Mouse (Mus musculus): ENCODE data around the gene Dhx40.

Gene Dhx40

DNA sequence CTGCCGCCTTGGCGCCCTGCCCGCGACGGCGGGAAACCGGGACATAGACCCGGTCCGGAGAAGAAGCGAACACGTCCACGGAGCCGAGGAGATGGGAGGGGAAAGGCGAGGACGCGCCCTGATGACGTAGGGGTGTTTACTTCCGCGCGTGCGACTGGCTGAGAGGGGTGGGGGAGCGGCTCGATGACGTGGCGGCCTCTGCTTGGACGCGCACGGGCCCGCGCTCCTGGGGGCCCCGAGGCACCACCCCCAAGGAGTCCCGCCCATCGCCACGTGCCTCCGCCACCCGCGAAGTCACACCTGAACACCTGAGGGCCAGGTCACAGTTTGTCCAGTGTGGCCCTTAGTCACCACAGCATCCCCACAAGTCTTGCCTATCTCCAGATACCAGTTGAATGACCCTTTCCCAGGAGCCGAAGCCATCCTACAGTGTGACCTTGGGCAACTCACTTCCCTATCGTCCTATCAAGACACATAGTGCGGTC, at the start of gene Dhx40:
Gene Dhx40, minus strand, starts transcription at position 242 of the 485 bp plus-strand sequence.
- DNase-seq (ENCODE audit: low spot score in 2 of 2): peak; percentile 91 to 92

DNA sequence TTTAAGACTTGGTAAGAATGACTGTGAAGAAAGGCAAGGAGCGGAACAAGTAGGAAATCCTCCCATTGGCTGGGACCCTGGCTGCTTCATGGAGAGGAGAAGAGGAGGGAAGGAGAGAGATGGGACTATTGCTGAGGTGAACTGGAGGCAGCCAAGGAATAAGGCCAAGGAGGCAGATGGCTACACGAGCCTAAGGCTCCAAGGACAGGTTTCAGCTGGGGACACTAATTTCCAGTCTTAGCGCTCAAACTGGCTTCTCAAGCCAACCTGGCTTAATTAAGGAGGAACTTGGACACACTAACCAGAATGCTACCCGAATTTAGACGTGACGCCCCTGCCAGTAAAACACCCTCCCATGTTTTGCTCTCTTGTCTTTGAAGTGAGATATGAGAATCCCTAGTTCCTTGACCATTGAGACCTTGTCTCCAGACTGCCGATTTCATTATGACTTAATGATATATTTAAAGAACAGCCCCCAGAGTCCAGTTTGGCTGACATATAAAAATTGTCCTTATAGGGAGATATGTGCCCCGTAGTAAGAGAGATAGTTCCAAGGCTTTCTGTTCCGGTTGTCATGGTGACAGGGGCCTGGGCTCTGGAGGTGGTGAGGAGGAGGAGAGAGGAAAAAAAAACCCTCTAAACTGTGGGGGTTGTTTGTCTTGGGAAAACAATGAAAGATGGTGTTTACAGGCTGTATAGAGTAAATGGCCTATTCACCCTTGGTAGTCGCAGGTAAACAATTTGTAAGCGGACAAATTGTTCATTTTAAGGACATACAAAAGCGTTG, 48.3 kb upstream of the Dhx40 start:
- no peak for DNase-seq (ENCODE audit: low spot score in 2 of 2)

DNA sequence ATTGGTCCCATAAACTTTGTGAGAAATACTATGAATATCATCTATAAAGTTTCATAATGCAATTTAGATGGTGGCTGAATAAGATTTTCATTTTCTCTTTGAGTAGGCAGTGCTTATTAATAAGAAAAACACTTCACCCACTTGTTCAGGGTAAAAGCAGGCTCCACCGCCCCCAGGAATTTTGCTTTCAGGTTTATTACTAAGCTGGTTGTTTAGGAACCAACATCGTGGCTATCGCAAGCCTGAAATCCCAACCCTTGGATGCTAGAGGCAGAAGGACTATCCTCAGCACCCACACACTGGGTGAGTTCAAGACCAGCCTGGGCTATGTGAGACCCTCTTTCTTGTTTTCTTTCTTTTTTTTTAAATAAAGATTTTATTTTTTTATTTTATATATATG, 45.5 kb upstream of the Dhx40 start:
- no peak for DNase-seq (ENCODE audit: low spot score in 2 of 2)

DNA sequence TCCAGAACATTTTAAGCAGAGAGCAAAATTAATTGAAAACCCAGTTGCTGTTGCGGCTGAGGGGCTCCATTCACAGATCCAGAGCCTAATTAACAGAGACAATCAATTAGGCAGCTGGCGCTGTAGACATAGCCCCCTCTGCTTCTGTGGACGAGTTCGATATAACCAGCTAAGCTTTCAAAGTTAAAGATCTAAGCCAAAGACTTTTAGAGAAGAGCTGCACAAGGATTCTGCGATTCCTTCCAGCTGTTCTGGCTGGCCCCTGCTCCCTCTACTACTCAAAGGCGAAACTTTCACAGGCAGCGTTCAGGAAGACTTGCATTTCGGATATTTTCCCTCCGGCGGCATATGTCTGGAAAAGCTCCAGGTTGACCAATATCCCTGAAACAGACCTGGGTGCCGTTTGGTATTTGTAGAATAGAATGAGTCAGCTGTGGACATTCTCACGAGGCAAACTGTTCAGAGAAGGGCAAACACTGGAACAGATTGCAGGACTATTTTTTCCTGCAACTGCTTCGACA, 45.0 kb upstream of the Dhx40 start:
- no peak for DNase-seq (ENCODE audit: low spot score in 2 of 2)

DNA sequence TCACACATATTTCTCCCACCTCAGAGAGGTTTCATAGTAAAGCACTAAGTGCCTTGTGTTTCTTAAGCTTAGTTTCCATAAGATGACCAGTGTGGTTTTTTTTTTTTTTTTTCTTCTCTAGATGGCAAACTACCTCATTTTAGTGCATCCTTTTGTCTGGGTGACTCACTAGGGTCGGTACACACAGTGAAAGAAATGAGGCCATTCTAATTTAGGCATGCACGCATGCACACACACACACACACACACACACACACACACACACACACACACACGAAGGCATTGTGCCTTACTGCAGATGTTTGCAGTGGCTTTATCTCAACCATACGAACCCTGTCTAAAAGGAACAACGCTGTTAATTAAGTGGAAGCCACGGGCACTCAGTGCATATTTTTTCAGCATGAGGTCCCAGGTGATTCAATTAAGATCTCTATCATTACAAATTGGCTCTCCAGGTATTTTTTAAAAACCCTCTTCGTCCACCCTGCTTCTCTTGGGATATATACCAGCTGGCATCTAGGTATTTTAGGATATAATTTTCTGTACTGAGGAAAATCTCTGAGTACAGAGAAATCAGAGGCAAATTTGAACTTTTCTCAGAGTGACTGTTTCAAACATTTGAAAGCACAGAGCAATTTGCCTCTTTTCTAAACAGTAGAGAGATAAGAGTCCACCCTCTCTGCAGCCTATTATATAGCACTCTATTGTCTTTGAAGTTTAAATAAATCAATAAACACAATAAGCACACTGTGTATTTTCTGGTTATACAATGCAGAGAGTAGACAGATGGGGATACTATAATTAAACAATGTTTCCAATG, 44.4 kb upstream of the Dhx40 start:
- no peak for DNase-seq (ENCODE audit: low spot score in 2 of 2)

DNA sequence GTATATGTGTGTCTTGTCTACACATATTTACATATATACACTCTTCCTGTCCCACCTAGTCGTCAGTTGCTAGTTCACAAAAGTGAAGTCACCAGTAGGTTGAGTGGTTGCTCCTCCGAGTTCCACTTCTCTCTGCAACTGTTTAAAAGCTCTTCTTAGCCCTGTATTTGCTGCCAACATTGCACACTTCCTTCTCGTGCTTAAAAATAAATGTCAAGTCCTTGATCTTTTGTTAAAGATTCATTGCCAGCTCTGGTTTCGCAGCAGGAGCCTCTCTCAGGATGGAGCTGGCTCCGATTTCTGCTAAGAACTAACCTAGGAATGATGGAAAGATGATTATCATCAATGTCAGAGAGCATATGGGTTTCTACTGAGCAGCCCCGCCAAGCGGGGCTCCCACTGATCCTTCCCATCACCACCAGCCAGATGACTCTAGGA, 43.7 kb upstream of the Dhx40 start:
- DNase-seq (ENCODE audit: low spot score in 2 of 2): no peak

DNA sequence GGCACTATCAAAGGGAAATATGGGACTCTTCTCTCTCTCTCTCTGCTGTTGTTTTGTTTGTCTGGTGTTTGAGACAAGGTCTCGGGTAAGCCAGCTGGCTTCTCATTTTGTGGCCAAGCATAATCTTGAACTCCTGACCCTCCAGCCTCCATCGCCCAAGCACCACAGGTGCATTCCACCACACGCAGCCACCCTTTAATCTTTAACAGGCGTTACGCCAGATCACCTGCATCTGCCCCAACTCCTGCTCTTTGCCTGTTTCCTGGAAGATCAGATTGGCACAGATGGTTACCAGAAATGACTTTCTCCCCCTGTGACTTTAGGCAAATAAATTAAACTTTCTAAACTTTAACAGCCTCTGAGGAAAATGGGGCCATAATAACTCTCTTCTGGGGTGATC, 36.3 kb upstream of the Dhx40 start:
- no peak for DNase-seq (ENCODE audit: low spot score in 2 of 2)

DNA sequence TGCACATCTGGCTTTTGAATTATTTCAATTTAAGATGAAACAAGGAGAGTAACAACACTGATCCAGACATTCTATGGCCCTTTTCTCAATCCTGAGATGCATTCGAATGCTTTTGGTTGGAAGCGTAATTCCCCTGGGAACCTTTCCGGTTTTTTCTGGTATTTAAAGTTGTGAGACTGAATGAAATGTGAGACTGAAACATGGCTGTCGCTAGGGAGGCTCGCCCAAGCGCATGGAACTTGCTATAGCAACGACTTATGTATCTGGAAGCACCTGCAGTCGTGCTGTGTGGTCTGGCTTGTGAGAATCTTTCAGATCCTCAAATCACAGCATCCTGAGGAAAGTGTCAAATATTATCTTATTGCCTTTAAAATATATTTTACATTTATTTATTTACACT, 33.7 kb upstream of the Dhx40 start:
- no peak for DNase-seq (ENCODE audit: low spot score in 2 of 2)

DNA sequence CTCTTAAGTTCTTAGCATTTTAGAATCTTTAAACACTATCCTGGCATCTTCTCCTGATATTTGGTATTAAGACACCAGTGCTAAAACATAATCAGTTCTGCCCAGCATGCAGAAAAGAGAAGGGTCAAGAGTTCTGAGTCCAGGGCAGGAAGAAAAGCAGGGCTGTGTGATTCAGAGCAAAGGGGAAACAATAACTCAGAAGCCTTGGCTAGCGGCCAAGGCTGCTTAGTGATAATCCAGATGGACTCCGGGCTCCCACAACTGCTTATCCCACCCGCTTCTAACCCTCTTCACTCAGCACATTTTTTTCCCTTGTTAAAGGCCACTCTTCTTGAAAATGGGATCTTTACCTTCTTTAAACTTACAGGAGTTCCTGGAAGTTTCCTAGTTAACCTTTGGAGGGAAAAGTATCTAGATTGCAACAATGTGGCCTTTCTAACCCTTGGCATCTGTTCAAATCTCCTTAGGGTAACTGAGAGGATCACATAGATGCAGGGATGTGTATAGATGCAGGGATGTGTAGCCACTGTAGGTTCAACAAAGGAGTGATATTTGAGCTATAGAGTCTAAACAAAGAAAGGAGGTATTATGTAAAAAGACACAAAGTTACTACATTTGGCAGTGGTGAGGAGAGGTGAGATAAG, 33.1 kb upstream of the Dhx40 start:
- DNase-seq (ENCODE audit: low spot score in 2 of 2): no peak

DNA sequence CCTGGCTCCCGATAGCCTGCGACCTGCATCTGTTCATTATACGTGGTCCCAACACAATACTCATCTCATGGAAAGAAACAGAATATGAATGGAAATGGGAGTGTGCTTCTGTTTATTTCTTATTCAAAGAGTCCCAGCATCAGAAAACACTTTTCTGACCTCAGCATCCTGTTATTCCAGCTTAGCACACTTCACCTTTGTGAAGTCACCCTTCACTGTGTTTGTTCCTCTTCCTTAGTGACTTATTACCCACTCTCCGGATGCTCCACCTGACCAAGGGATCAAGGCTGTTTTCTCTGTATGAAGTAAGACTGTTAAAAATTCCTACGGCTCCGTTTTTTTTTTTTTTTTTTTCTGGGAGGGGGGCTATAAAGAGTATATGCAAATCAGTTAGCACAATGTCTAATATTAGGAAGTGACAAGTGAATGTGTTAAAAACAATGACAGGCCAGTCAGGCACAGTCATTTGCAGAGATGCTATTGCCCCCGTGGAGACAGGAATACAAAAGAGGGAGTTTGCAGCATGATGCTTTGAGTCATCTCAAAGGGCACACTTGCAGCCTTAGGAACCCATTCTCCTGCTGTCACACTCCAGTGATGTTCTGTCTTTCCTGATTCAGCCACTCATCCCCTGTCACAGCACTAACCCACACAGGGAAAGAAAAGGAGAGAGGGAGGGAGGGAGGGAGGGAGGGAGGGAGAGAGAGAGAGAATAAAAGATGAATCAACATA, 32.3 kb upstream of the Dhx40 start:
- DNase-seq (ENCODE audit: low spot score in 2 of 2): no peak

DNA sequence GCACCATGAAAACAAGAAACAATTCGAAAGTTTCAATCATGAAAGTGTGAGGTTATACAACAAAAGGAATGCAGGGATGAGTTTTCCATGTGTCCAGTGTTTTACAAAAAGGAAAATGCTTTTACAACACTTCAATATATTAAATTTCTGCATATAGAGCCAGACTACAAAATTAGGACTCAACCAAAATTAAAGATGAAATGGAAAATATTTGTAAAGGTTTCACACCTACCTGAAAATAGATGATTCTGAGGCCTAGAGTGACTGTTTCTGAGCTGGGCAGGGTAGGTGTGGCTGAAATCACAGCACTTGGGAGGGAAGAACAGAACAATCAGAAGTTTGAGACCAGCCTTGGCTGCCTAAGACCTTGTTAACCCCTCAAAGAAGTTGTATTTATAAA, 31.2 kb upstream of the Dhx40 start:
- no peak for DNase-seq (ENCODE audit: low spot score in 2 of 2)

DNA sequence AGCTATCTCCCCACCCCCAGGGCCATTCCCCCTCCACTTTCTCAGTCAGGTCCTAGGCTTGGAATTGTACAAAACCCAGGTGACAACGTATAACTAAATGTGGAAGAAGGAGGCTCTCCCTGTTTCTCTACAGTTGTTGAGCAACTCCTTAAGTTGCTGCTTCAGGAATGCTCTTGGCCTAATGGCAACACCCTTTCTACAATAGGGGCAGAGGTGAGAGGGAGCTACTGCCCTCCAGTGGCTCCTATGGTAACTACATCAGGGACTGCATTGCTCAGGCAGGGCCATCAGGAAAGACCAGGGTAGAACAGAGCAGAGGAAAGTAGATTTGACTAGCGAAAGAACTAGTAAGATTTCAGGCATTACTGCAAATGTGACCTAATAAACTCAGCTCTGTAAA, 28.8 kb upstream of the Dhx40 start:
- DNase-seq (ENCODE audit: low spot score in 2 of 2): peak; percentile 53 to 78

DNA sequence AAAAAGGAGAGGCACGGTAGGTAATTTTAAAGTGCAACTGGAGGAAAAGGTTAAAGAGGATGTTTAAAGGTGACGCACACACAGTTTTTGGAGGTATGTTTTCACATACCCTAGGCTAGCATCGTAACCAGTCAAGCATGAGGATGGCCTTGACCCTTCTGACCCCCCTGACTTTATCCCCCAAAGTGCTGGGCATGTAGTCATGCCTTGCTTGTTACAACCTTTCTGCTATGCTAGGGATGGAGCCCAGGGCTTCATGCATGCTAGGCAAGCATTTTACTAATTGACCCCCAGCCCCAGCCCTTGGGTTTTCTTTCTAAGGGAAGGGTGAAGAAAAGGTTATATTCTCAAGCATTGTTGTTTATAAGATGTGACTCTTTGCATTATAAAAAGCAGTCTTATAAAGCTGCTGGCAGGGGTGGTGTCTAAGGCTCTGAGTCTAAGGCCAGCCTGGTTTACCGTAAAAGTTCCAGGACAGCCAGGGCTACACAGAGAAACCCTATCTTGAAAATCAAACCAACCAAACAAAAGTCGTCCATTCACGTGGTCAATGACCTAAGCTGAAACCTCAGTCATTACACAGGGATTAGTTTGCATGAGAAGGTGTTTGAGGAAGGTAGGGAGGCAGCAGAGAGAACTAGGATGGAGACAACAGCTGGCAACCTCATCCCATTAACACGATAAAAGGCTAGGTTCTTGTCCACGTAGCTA, 27.2 kb upstream of the Dhx40 start:
- no peak for DNase-seq (ENCODE audit: low spot score in 2 of 2)

DNA sequence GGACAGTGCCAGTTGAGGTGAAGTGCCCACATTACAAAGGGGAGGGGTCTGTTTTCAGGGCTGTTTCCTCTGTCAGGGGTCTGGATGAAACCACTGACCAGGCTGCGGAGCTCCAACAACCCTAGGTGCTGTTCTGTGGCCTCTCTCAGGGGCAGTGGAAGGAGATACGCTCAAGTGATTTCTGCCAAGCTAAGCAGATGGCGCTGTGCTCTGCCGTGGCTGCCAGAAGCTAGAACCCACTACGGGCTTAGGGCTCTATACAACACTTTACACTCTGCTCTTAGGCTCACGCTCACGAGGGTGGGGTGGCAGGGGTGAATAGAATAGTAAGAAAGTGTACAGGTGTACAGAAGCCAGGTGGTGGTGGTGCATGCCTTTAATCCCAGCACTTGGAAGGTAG, 26.5 kb upstream of the Dhx40 start:
- peak in 1 of 2 experiments; percentile 50 for DNase-seq (ENCODE audit: low spot score in 2 of 2)

DNA sequence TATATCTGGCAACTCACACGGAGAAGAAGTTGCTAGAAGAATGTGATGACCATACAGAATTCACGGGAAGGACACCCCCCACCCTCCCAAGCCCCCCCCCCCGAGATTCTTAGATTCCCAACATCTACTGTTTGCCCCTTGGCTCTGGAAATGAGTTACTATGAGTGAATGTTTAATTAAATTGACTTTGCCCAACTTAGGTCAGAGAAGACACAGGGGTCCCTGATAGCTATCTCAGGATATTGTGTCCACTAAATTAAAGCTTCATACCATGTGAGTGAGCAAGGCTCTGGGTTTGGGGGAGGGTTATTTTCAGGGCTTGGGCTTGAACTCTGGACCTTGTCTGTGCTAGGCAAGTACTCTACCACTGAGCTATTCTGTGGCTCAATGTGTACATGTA, 25.6 kb upstream of the Dhx40 start:
- DNase-seq (ENCODE audit: low spot score in 2 of 2): no peak

DNA sequence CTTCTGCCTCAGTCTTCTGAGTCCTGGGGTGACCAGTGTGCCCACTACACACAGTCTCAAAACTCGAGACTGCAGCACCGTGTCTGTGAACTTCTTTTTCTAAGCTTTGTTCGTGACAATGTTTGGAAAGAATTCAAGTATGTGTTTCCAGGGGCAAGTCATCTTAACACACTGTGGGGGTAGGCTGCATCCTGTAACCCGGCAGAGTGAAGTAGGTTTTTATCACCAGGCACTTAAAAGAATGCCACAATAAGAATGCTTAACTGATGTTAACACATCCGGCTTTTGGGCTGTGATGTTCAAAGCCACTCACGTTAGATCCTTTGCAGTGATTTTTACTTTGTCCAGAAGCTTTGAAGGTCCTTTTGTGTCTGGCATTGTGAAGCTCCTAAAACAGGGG, 20.9 kb upstream of the Dhx40 start:
- DNase-seq (ENCODE audit: low spot score in 2 of 2): no peak

DNA sequence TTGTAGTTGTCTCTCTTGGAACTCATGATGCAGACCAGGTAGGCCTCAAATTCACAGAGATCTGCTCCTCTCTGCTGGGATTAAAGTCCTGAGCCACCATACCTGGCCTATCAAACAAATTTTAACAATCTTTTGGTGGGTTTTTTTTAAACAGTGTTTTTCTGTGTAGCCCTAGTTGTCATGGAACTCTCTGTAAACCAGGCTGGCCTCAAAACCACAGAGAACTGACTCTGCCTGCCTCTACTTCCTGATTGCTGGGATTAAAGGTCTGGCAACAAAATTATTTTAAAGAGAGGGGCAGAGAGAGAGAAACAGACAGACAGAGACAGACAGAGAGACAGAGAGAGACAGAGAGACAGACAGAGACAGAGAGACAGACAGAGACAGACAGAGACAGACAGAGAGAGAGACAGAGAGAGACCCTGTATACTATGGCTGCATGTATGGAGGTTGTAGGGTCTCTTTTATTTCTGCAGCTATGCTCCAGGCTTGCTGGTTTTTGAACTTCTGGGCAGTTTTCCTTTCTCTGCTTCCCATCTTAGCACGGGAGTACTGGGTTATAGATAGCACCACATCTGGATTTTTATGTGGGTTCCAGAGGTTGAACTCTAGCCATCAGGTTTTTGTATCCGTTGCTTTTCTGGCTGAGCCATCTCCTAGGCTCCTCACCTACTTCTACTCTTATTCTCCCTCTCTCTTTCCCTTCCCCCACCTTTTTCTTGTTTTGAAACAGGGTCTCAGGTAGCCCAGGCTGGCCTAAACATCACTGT, 20.1 kb upstream of the Dhx40 start:
- DNase-seq (ENCODE audit: low spot score in 2 of 2): peak; percentile 33 to 43

DNA sequence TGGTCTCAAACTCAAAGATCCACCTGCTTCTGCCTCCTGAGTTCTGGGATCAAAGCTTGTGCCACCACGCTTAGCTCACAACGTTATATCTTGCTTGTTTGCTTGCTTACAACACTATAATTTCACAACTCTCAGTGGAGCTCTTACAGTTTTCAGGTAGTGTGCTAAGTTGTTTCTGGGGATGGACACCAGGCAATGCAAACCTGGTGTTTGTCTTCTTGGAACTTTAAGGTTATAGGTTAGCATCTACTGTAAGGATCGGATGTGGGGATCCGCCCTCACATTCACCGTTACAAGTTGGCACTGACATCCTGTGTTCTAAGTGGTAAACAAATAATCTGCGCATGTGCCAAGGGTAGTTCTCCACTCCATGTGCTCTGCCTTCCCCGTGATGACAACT, 16.9 kb upstream of the Dhx40 start:
- no peak for DNase-seq (ENCODE audit: low spot score in 2 of 2)

DNA sequence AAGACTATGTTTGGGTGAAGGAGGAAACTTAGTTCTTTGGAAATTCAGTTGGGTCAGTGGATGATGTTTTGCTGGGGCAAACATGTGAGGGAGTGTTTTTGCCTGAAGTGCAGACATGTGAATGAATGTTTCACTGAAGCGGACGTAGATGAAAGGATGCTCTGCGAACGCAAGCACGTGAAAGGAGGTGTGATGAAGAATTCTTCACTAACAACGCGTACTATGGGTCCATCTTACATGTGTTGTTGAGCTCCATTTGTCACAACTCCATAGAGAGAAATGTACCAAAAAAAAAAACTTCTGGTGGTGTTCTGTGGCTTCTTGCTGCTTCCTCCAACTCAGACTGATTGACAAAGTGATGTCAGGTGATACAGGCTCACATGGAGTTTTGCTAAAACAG, 15.0 kb upstream of the Dhx40 start:
- DNase-seq (ENCODE audit: low spot score in 2 of 2): no peak

DNA sequence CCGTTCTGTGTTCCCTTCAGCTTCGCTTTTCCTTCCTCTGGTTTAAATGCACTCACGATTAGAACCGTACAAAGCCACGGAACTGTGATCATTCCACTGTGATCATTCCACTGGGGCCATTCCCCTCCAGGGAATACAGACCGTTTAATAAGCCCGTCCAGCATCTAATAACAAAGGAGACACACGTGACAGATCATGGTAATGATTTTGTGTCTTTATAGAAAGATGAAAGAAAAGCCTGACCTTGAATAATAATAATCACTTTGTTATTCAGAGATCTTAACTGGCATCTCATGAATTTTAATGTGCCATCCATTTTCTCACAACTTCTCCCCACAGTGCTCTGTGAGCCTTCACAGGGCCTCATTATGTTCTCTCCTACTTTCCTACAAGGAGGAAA, 12.0 kb upstream of the Dhx40 start:
- no peak for DNase-seq (ENCODE audit: low spot score in 2 of 2)

All from natural killer cell, adult 2 months (primary cell).